In genomic region chr9:88547851-88548613, GRCm38 (mm10) we compare ENCODE assay signal across 8 mouse cellular contexts. TPM values are rescaled to one million over a fixed set of nuclear protein-coding genes. Genes with fewer than 3 reads are reported as not detected.
DNase-seq lines count a peak whose midpoint lies in the region; ATAC-seq and TF ChIP-seq lines count a peak whose summit lies in the region.

Gene Zfp949 (plus strand): TSS chr9:88548020.

- no peaks in the 10 kb centered on the region for H3K27me3 ChIP-seq in hindbrain, postnatal 0 days (ENCODE audit: insufficient read depth, low read length)

- TF ChIP-seq POLR2A in cortical plate, adult 2 months (IDR thresholded peaks at IDR 0.05; ENCODE audit: extremely low read depth, insufficient read depth, low read length): peak; percentile 97

- no peak for TF ChIP-seq CTCF in cortical plate, adult 2 months (IDR thresholded peaks at IDR 0.05; ENCODE audit: extremely low read depth, insufficient read depth, low read length)
- no peak for TF ChIP-seq CTCF in gastrocnemius, adult 2 months (IDR thresholded peaks at IDR 0.05)
- TF ChIP-seq CTCF in hindbrain, postnatal 0 days (IDR thresholded peaks at IDR 0.05; ENCODE audit: low read depth): no peak

- H3K4me1 ChIP-seq in cortical plate, adult 2 months (ENCODE audit: control insufficient read depth, insufficient read depth, low read length): peaks cover 3% of the 10 kb centered on the region; the same call in 1 of the 2 replicates
- peaks cover 10% of the 10 kb centered on the region for H3K4me1 ChIP-seq in hindbrain, postnatal 0 days (ENCODE audit: insufficient read depth, low read length)

- peak; percentile 94 for ATAC-seq in hindbrain, postnatal 0 days

- peak within 1 kb of the TSS; percentile 61 for H3K27ac ChIP-seq in cortical plate, adult 2 months (ENCODE audit: insufficient read depth, low read length)
- H3K27ac ChIP-seq in gastrocnemius, adult 2 months: peak within 1 kb of the TSS; percentile 93
- peak within 1 kb of the TSS; percentile 88 for H3K27ac ChIP-seq in hindbrain, postnatal 0 days

- H3K9ac ChIP-seq in hindbrain, postnatal 0 days (replicated peaks; ENCODE audit: low read length): peak within 1 kb of the TSS; percentile 72

- under 1% methylated on average over 30 of the region's 30 CpGs for WGBS in hindbrain, postnatal 0 days

- intact Hi-C loops in gastrocnemius, adult 2 months (cut with DNase I): loop anchor here (2.0 to 10.0 kb wide), 6 partner anchors 25 to 307 kb away; partner anchors contain the start of gene Snx14

- H3K4me3 ChIP-seq in cortical plate, adult 2 months (ENCODE audit: insufficient read depth, low read length): peak within 1 kb of the TSS; percentile 98
- H3K4me3 ChIP-seq in gastrocnemius, adult 2 months: peak within 1 kb of the TSS; percentile 80
- peak within 1 kb of the TSS; percentile 67 for H3K4me3 ChIP-seq in hindbrain, postnatal 0 days (ENCODE audit: low read length)

- no peaks in the 10 kb centered on the region for H3K36me3 ChIP-seq in hindbrain, postnatal 0 days (ENCODE audit: insufficient read depth, low read length)

- H3K4me2 ChIP-seq in hindbrain, postnatal 0 days (ENCODE audit: low read depth, low read length): peak within 1 kb of the TSS; percentile 77

- no peaks in the 10 kb centered on the region for H3K9me3 ChIP-seq in hindbrain, postnatal 0 days (ENCODE audit: low read length)

- peak; percentile 73 to 94 for DNase-seq in adrenal gland, adult (ENCODE audit: inconsistent age in 2 of 2, low spot score in 1 of 2)
- DNase-seq in gastrocnemius, adult 2 months: peak; percentile 65
- peak; percentile 92 for DNase-seq in hindbrain, postnatal 0 days (ENCODE audit: low spot score)
- peak; percentile 76 to 81 for DNase-seq in left cerebral cortex, adult 18-20 months (ENCODE audit: low spot score in 2 of 2)
- DNase-seq in lung, postnatal 4 days: peak; percentile 43 to 71
- DNase-seq in retina, postnatal 7 days (ENCODE audit: low read depth, low spot score): peak; percentile 75
- peak; percentile 42 for DNase-seq in urinary bladder, adult 2 months (ENCODE audit: low spot score)

RNA-seq across cellular contexts. Expression of gene Zfp949, which starts in this region (rescaled TPM):
- polyA plus RNA-seq in cortical plate, adult 2 months (2012; rRNA removed): 18.1 and 19.6 TPM in 2 replicates
- total RNA-seq in gastrocnemius, adult 2 months (2021): 10 to 100 TPM in 1 of 2 experiments, 1 to 10 TPM in 1; 9.0 to 10.5 TPM
- 15.6 and 17.7 TPM in 2 replicates for total RNA-seq in hindbrain, postnatal 0 days (2014; rRNA removed)
- polyA plus RNA-seq in hindbrain, postnatal 0 days (2015; fragmentation: Nextera tagmentation; extraction: Ambion mirVana): 15.9 and 16.9 TPM in 2 replicates
- 10 to 100 TPM; 23.6 to 27.4 TPM for total RNA-seq in left cerebral cortex, adult 18-20 months (2021)
- 9.7 and 10.3 TPM in 2 replicates for polyA plus RNA-seq in urinary bladder, adult 2 months (2012; rRNA removed)

Comparison
In these comparisons a context has a peak if more than half of its experiments do, and no peak if none do; other contexts are left out.
1. Peak in every context shown above with its lines: DNase-seq, ATAC-seq, H3K4me3 ChIP-seq and H3K27ac ChIP-seq.
2. DNase-seq: peak in every context shown above with its lines; median percentile 92 in hindbrain, postnatal 0 days; 84 in adrenal gland, adult; 78 in left cerebral cortex, adult 18-20 months; 75 in retina, postnatal 7 days; 65 in gastrocnemius, adult 2 months; 57 in lung, postnatal 4 days; 42 in urinary bladder, adult 2 months.